ENCODE assay signal across 23 mouse cellular contexts in the genomic region with DNA sequence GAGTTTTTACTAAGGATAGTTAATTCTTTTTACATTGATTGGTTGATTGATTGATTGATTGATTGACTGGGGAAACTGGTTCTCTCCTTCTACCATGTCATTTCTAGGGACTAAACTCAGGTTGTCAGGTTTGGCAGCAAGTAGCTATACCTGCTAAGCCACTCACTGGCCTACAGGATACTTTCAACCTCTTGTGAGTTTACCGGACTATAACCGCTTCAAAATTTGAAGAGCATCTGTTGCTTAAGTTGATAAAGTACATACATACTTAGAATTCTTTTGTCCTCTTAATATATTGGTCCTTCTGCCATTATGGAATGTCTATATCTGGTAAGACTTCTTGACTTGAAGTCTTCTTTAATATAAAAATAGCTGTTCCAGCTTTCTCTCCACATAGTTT.
"Had no signal": no experiment of that assay in that cellular context is flagged by ENCODE, and none has a peak within 500 bp of the region (broad histone marks: within the 10 kb centered on the region; RNA-seq: fewer than 3 reads in every experiment).

No protein-coding gene starts in this region.

- H3K9ac ChIP-seq: forebrain, postnatal 0 days; heart, embryonic 12.5 days; hindbrain, embryonic 13.5 days; hindbrain, embryonic 15.5 days; kidney, embryonic 15.5 days; limb, embryonic 13.5 days; limb, embryonic 15.5 days; liver, embryonic 12.5 days had no signal

- DNase-seq: forebrain, postnatal 0 days; gastrocnemius, postnatal 14 days; gastrocnemius, postnatal 36 days; heart, adult 18-20 months; heart, postnatal 10 days; heart, postnatal 36 days; kidney, adult 11 months; kidney, adult 2 months; kidney, adult 9 months; kidney, postnatal 14 days; kidney, postnatal 36 days; layer of hippocampus, adult 9-11 months; layer of hippocampus, postnatal 36 days; left cerebral cortex, postnatal 4 days had no signal

- H3K36me3 ChIP-seq: hindbrain, embryonic 13.5 days; hindbrain, embryonic 15.5 days; kidney, embryonic 15.5 days; limb, embryonic 13.5 days; limb, embryonic 15.5 days; liver, embryonic 12.5 days had no signal

- H3K4me3 ChIP-seq: heart, embryonic 10.5 days; heart, embryonic 12.5 days; hindbrain, embryonic 13.5 days; hindbrain, embryonic 15.5 days; kidney, embryonic 15.5 days; limb, embryonic 13.5 days; limb, embryonic 15.5 days; liver, embryonic 12.5 days had no signal

- H3K27ac ChIP-seq: heart, embryonic 10.5 days; hindbrain, embryonic 13.5 days; hindbrain, embryonic 15.5 days; hindbrain, postnatal 0 days; limb, embryonic 13.5 days; limb, embryonic 15.5 days; liver, embryonic 12.5 days had no signal

- H3K4me2 ChIP-seq: heart, embryonic 12.5 days; hindbrain, embryonic 13.5 days; hindbrain, embryonic 15.5 days; kidney, embryonic 15.5 days; limb, embryonic 13.5 days; limb, embryonic 15.5 days; liver, embryonic 12.5 days had no signal

- H3K9me3 ChIP-seq: heart, embryonic 10.5 days; hindbrain, embryonic 13.5 days; hindbrain, embryonic 15.5 days; kidney, embryonic 15.5 days; limb, embryonic 15.5 days; liver, embryonic 12.5 days had no signal

- H3K4me1 ChIP-seq: hindbrain, embryonic 13.5 days; hindbrain, embryonic 15.5 days; liver, embryonic 12.5 days had no signal

- ATAC-seq: forebrain, postnatal 0 days; hindbrain, postnatal 0 days; liver, embryonic 12.5 days had no signal

- H3K27me3 ChIP-seq: heart, embryonic 12.5 days; hindbrain, embryonic 13.5 days; hindbrain, embryonic 15.5 days; kidney, embryonic 15.5 days; limb, embryonic 13.5 days; limb, embryonic 15.5 days; liver, embryonic 12.5 days had no signal
